Mouse (Mus musculus) myocyte (in vitro differentiated cells): ENCODE data around the gene Msrb2. TPM values are rescaled to one million over a fixed set of nuclear protein-coding genes. Genes with fewer than 3 reads are reported as not detected.

Experiments
- H3K27me3 ChIP-seq: one replicate; pipeline ENCODE4 v1.6.1; 2011; ENCODE audit not compliant: control insufficient read depth, insufficient read depth, insufficient read length
- H3K36me3 ChIP-seq: one replicate; pipeline ENCODE4 v1.6.1; 2011; ENCODE audit not compliant: control insufficient read depth, insufficient read depth
- H3K4me2 ChIP-seq: one replicate; pipeline ENCODE4 v1.6.1; 2011; ENCODE audit warnings: low read depth, control low read depth
- H3K4me3 ChIP-seq: one replicate; pipeline ENCODE4 v1.5.1; 2011; ENCODE audit warnings: mild to moderate bottlenecking, control low read depth, moderate library complexity
- H3K79me2 ChIP-seq: one replicate; pipeline ENCODE4 v1.6.1; 2011; ENCODE audit not compliant: control insufficient read depth, insufficient read depth
- H3ac ChIP-seq: one replicate; pipeline ENCODE4 v1.6.1; 2011; ENCODE audit not compliant: control insufficient read depth, insufficient read length
- CEBPB ChIP-seq: IDR thresholded peaks from 2 replicates; pipeline ENCODE4 v1.6.1; 2011; ENCODE audit warnings: mild to moderate bottlenecking, moderate library complexity; ENCODE audit not compliant: poor library complexity, insufficient read depth, severe bottlenecking
- E2F4 ChIP-seq: IDR thresholded peaks from one replicate; pipeline ENCODE4 v1.6.1; 2011; ENCODE audit warnings: mild to moderate bottlenecking, control low read depth, moderate library complexity; ENCODE audit not compliant: insufficient read depth
- MAX ChIP-seq: IDR thresholded peaks from one replicate; pipeline ENCODE4 v1.6.1; 2011; ENCODE audit warnings: low read depth, mild to moderate bottlenecking, control low read depth
- MYOD1 ChIP-seq, 3 experiments: IDR thresholded peaks; one replicate each; pipeline ENCODE4 v1.6.1; 2011; ENCODE audit warnings: control low read depth in 2 of 3, low read depth in 2 of 3, mild to moderate bottlenecking in 2 of 3, moderate library complexity in 1 of 3; ENCODE audit not compliant: insufficient read length in 2 of 3, control insufficient read depth in 1 of 3
- MYOG ChIP-seq, 3 experiments: IDR thresholded peaks; one replicate each; pipeline ENCODE4 v1.6.1; 2011; ENCODE audit warnings: control low read depth in 2 of 3, low read depth in 2 of 3, mild to moderate bottlenecking in 2 of 3; ENCODE audit not compliant: insufficient read length in 2 of 3, control insufficient read depth in 1 of 3, insufficient read depth in 1 of 3
- POLR2A ChIP-seq: IDR thresholded peaks from one replicate; pipeline ENCODE4 v1.6.1; 2011; ENCODE audit warnings: low read depth, mild to moderate bottlenecking, control low read depth, moderate library complexity; ENCODE audit not compliant: insufficient read length
- POLR2AphosphoS2 ChIP-seq: IDR thresholded peaks from one replicate; pipeline ENCODE4 v1.6.1; 2011; ENCODE audit warnings: low read depth, control low read depth; ENCODE audit not compliant: insufficient read length
- REST ChIP-seq: IDR thresholded peaks from one replicate; pipeline ENCODE4 v1.6.1; 2011; ENCODE audit warnings: mild to moderate bottlenecking, control low read depth, moderate library complexity; ENCODE audit not compliant: insufficient read depth, insufficient read length
- SRF ChIP-seq: IDR thresholded peaks from one replicate; pipeline ENCODE4 v1.6.1; 2011; ENCODE audit warnings: low read depth; ENCODE audit not compliant: control insufficient read depth, insufficient read length
- TCF12 ChIP-seq: IDR thresholded peaks from one replicate; pipeline ENCODE4 v1.6.1; 2011; ENCODE audit warnings: mild to moderate bottlenecking, control low read depth; ENCODE audit not compliant: poor library complexity, insufficient read depth, severe bottlenecking
- TCF3 ChIP-seq: IDR thresholded peaks from one replicate; pipeline ENCODE4 v1.6.1; 2011; ENCODE audit warnings: low read depth, control low read depth; ENCODE audit not compliant: insufficient read length
- USF1 ChIP-seq: IDR thresholded peaks from one replicate; pipeline ENCODE4 v1.6.1; 2011; ENCODE audit warnings: low read depth, mild to moderate bottlenecking, control low read depth, moderate library complexity
- polyA plus RNA-seq: library from polyadenylated mRNA; unstranded; fragments of >200 nt; fragmentation: generic; extraction: Trizol; gene quantifications from one replicate; pipeline ENCODE4 v1.2.1, GENCODE M21; 2012; ENCODE audit warnings: missing spikeins

Gene Msrb2
- polyA plus RNA-seq, 1 experiment, result 2.5 TPM

DNA sequence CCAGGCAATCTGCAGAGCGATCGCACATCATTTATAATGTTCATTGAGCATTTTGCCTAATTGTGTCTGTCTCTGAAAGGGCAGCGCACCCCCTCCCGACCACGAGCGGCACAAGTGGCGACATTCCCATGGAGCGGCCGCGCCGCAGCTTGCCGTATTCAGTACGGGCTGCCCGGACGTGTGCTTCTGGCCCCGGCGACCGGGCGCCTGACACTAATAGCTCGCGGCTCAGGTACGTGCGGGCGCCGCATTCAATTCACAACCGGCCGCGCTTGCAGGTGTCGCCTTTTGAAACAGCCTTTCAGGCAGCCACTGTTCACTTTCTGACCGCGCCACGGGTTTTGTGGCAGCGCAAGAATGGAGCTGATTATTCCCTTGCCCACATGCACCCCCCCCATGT lies 59.5 kb downstream of the Msrb2 start:
- Histone ChIP-seq H3K36me3 (no peaks in the 10 kb centered on the region), H3K4me3 (no peak overlapping the region), H3K27me3 (peaks cover 8% of the 10 kb centered on the region), H3ac (no peak overlapping the region), H3K4me2 (no peak overlapping the region), H3K79me2 (no peaks in the 10 kb centered on the region)
- no peak for TF ChIP-seq USF1
- TF ChIP-seq TCF12, result no peak
- TF ChIP-seq REST, result no peak
- TF ChIP-seq MYOG (IDR thresholded peaks at IDR 0.05; ENCODE audit: control insufficient read depth in 1 of 3, insufficient read depth in 1 of 3, insufficient read length in 2 of 3, low read depth in 2 of 3), result no peak
- no peak for TF ChIP-seq MYOD1 (IDR thresholded peaks at IDR 0.05; ENCODE audit: control insufficient read depth in 1 of 3, insufficient read length in 2 of 3, low read depth in 2 of 3)
- TF ChIP-seq CEBPB, result no peak
- TF ChIP-seq POLR2AphosphoS2, result no peak
- no peak for TF ChIP-seq TCF3
- TF ChIP-seq POLR2A, result no peak
- no peak for TF ChIP-seq MAX
- no peak for TF ChIP-seq E2F4
- TF ChIP-seq SRF, result no peak

DNA sequence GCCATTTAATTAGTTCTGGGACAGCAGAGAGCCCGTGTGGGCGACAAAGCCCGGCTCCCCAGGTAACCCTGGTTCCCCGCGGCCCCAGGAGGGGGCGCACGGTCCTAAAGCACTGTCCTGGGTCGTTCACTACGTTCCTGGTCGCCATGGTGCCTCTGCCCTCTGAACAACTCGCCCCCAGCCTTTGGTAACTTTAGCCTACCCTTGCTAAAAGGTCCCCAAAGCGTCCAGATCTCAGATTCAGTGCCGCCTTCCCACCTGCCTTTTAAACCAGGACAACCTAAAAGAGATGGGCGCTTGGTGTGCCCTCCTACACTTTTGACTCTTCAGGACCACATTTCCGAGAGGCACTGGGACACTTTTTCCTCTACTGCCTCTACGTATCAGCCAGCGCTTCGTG lies 59.9 kb downstream of the Msrb2 start:
- H3K36me3 ChIP-seq, result no peaks in the 10 kb centered on the region
- H3K4me2 ChIP-seq, result no peak overlapping the region
- no peaks in the 10 kb centered on the region for H3K79me2 ChIP-seq
- TF ChIP-seq REST (no peak), MYOG (IDR thresholded peaks at IDR 0.05; ENCODE audit: control insufficient read depth in 1 of 3, insufficient read depth in 1 of 3, insufficient read length in 2 of 3, low read depth in 2 of 3) (no peak), MAX (no peak), TCF12 (no peak), MYOD1 (IDR thresholded peaks at IDR 0.05; ENCODE audit: control insufficient read depth in 1 of 3, insufficient read length in 2 of 3, low read depth in 2 of 3) (no peak), POLR2A (no peak), USF1 (no peak), TCF3 (no peak), POLR2AphosphoS2 (no peak), E2F4 (no peak), SRF (no peak), CEBPB (no peak)
- H3K4me3 ChIP-seq, result no peak overlapping the region
- no peak overlapping the region for H3ac ChIP-seq
- H3K27me3 ChIP-seq, result peaks cover 8% of the 10 kb centered on the region

DNA sequence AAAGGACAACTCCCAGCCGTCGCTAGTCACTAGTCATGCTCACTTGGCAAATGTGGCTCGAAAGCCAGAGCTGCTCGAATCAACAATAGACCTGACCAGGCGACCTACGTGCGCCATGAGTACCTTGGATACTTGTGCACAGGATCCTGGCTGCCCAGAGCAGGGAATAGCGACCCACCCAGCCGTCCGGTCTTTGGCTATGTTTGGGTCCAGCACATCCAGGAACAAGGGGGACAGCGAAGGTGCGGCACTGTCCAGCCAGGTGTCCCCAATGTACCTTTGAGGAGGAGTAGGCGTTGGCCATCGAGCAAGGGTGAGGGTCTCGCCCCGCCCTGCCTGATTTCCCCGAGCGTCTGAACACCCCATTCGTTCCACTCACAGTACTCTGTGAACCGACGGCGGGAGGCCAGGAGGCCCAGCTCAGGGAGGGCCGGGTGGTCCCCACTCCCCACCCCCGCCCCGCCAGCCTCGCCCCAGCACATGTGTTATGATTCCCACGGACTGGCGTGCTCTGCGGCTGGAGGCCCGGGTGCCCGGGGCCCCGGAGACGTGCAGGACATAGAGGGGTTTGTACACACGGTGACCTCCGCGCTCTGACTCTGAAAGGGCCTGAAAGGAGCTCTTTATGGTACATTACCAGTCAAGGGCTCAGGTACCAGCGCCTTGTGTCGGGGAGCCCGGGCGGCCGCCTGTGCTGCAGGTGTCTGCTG lies 60.5 kb downstream of the Msrb2 start:
- H3K79me2 ChIP-seq, result no peaks in the 10 kb centered on the region
- H3K27me3 ChIP-seq, result peaks cover 8% of the 10 kb centered on the region
- H3K4me3 ChIP-seq, result no peak overlapping the region
- H3ac ChIP-seq, result no peak overlapping the region
- TF ChIP-seq POLR2A, result no peak
- no peak for TF ChIP-seq USF1
- no peak for TF ChIP-seq MYOG (IDR thresholded peaks at IDR 0.05; ENCODE audit: control insufficient read depth in 1 of 3, insufficient read depth in 1 of 3, insufficient read length in 2 of 3, low read depth in 2 of 3)
- TF ChIP-seq REST, result no peak
- TF ChIP-seq MYOD1 (IDR thresholded peaks at IDR 0.05; ENCODE audit: control insufficient read depth in 1 of 3, insufficient read length in 2 of 3, low read depth in 2 of 3), result no peak
- no peak for TF ChIP-seq MAX
- H3K36me3 ChIP-seq, result no peaks in the 10 kb centered on the region
- no peak overlapping the region for H3K4me2 ChIP-seq

DNA sequence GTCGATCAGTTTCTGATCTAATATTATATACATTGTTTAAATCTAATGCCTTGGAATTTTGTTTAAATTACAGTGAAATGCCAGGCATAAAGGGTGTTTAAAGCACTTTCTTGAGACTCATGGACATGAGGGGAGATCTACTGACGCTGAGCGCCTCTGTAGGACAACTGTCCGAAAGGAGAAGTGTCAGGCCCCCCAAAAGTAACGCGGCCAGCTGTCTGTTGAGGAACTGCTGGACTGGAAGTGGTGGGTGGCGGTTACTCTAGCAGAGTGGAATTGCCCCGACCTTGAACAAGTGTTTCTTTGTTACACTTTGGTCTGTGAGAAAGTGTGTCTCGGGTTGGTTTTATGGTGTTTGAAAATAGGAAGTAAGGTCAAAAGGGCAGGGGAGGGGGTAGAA lies 73.1 kb downstream of the Msrb2 start:
- no peak overlapping the region for H3ac ChIP-seq
- no peak overlapping the region for H3K4me2 ChIP-seq
- no peaks in the 10 kb centered on the region for H3K79me2 ChIP-seq
- peaks cover 25% of the 10 kb centered on the region for H3K27me3 ChIP-seq
- H3K4me3 ChIP-seq, result no peak overlapping the region
- H3K36me3 ChIP-seq, result no peaks in the 10 kb centered on the region
- no peak for TF ChIP-seq MAX
- TF ChIP-seq USF1, result no peak
- no peak for TF ChIP-seq MYOG (IDR thresholded peaks at IDR 0.05; ENCODE audit: control insufficient read depth in 1 of 3, insufficient read depth in 1 of 3, insufficient read length in 2 of 3, low read depth in 2 of 3)
- TF ChIP-seq SRF, result no peak
- no peak for TF ChIP-seq POLR2A

Other genes with a start within 250 kb of the Msrb2 start
- gene Armc3, start 172.1 kb upstream of the Msrb2 start, polyA plus RNA-seq, result not detected
- gene Ptf1a, start 74.2 kb downstream of the Msrb2 start, polyA plus RNA-seq, result not detected
- not detected for gene 4921504E06Rik, start 182.5 kb downstream of the Msrb2 start, polyA plus RNA-seq